Comparison of ENCODE assay signal across 8 mouse cellular contexts in genomic region chr11:20794196-20794912, GRCm38 (mm10). TPM values are rescaled to one million over a fixed set of nuclear protein-coding genes. Genes with fewer than 3 reads are reported as not detected.
DNase-seq lines count a peak whose midpoint lies in the region; ATAC-seq lines count a peak whose summit lies in the region.

No protein-coding gene starts in this region.

- ATAC-seq in common myeloid progenitor, adult 5-6 weeks (replicated peaks; ENCODE audit: low read depth, poor library complexity, severe bottlenecking) = peak; percentile 96
- ATAC-seq in megakaryocyte progenitor cell, adult 5-6 weeks (replicated peaks; ENCODE audit: poor library complexity) = peak; percentile 97

- DNase-seq in ZHBTc4 (ENCODE audit: low read depth, low spot score) = peak; percentile 90
- DNase-seq in gastrocnemius, adult 8-10 months (ENCODE audit: low spot score in 2 of 2) = peak; percentile 66 to 71
- DNase-seq in induced T-regulatory cell, adult 2 months (ENCODE audit: low read depth) = peak; percentile 87
- peak; percentile 11 to 93 for DNase-seq in left cerebral cortex, adult 9 months (ENCODE audit: low spot score in 2 of 2)
- DNase-seq in right cerebral cortex, postnatal 14 days = peak; percentile 76
- peak; percentile 82 for DNase-seq in urinary bladder, postnatal 25 days (ENCODE audit: low spot score)

RNA-seq across cellular contexts. Expression of gene Lgalsl, which starts 36.5 kb away (rescaled TPM):
- total RNA-seq in common myeloid progenitor, adult 5-6 weeks (2017) = 3.6 and 4.4 TPM in 2 replicates
- total RNA-seq in gastrocnemius, adult 8-10 months (2022) = 10 to 100 TPM; 68.0 to 76.2 (median 72.6) TPM
- total RNA-seq in megakaryocyte progenitor cell, adult 5-6 weeks (2015) = 7.2 and 10.4 TPM in 2 replicates
- 3.0 and 4.2 TPM in 2 replicates for total RNA-seq in megakaryocyte progenitor cell, adult 5-6 weeks (2017)

RNA-seq across cellular contexts. Expression of gene Aftph, which starts 53.0 kb away (rescaled TPM):
- 60.1 and 65.0 TPM in 2 replicates for total RNA-seq in common myeloid progenitor, adult 5-6 weeks (2017)
- total RNA-seq in gastrocnemius, adult 8-10 months (2022) = 10 to 100 TPM; 18.3 to 25.0 (median 19.0) TPM
- 45.6 and 73.0 TPM in 2 replicates for total RNA-seq in megakaryocyte progenitor cell, adult 5-6 weeks (2015)
- total RNA-seq in megakaryocyte progenitor cell, adult 5-6 weeks (2017) = 44.0 and 45.0 TPM in 2 replicates

Comparison
In these comparisons a context has a peak if more than half of its experiments do, and no peak if none do; other contexts are left out.
1. Peak in every context shown above with its lines: DNase-seq and ATAC-seq.
2. RNA of gene Lgalsl, which starts 36.5 kb away (total RNA-seq): 68.0 to 76.2 TPM in gastrocnemius, adult 8-10 months; 3.0 to 10.4 TPM in megakaryocyte progenitor cell, adult 5-6 weeks and 3.6 to 4.4 TPM in common myeloid progenitor, adult 5-6 weeks; every median in the first group is over 4 times any median in the second.